Mouse (Mus musculus) testis, adult 2 months (tissue): Measurements from ENCODE around the gene Cbx2.

Experiments
- CTCF ChIP-seq: fragments of 200-500 bp; IDR thresholded peaks from 2 replicates; pipeline ENCODE4 v1.5.1; 2012; ENCODE audit warnings: low read depth, mild to moderate bottlenecking, inconsistent platforms, low read length, moderate library complexity; ENCODE audit not compliant: control insufficient read depth, insufficient read depth, insufficient replicate concordance
- POLR2A ChIP-seq: fragments of 200-500 bp; IDR thresholded peaks from 2 replicates; pipeline ENCODE4 v1.6.1; 2012; ENCODE audit warnings: low read depth, mild to moderate bottlenecking, inconsistent platforms, low read length, moderate library complexity; ENCODE audit not compliant: control insufficient read depth

GRCm38 (mm10) chr11:119040600-119041324 is 18.0 kb downstream of the Cbx2 start, which contains the start of gene Cbx8:
- TF ChIP-seq CTCF (no peak), POLR2A (no peak; the same call in 1 of the 2 replicates)
